Mouse (Mus musculus): ENCODE measurements at regions not wholly inside any gene's neighbourhood (a gene's known extent, or its start where the extent isn't known, plus 50 kb on each side); places are given as distances from the start of the nearest gene placed in this dataset.
A peak's percentile ranks its signal among the peaks of the same experiment; 100 is the strongest.

- H3K27me3 ChIP-seq (replicated peaks) = no peaks in the 10 kb centered on the region
- H3K9ac ChIP-seq = no peak overlapping the region
- no peaks in the 10 kb centered on the region for H3K4me1 ChIP-seq (replicated peaks)
- ATAC-seq = no peak
- no peak overlapping the region for H3K4me3 ChIP-seq (replicated peaks)
- no peak overlapping the region for H3K4me2 ChIP-seq (replicated peaks)
- no peaks in the 10 kb centered on the region for H3K36me3 ChIP-seq
- no peaks in the 10 kb centered on the region for H3K9me3 ChIP-seq
- no peak overlapping the region for H3K27ac ChIP-seq
- WGBS = 49% methylated on average over 8 of the region's 8 CpGs
Measured at GRCm38 (mm10) chr12:7543281-7543981, 434.0 kb upstream of the Apob start.

DNA sequence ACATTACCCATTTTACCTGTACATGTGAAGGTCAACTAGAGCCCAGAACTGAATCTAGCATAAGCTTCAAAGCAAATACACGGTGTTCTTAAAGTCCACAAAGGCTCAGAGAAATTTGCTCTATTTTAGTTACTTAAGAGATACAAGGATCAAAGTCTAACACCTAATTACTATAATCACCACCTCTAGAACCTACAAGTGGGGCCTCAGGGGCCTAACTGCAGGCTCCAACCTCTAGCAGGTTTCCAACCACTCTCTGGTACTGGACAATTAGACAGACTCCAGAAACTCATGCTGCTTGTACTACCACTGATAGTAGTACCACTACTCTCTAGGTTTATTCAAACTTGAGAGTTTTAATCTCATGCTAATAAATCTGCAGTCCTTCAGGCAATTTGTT is 428.7 kb upstream of the Apob start:
- Histone ChIP-seq H3K4me2 (replicated peaks) (no peak overlapping the region), H3K4me3 (replicated peaks) (no peak overlapping the region), H3K27ac (no peak overlapping the region), H3K9ac (no peak overlapping the region), H3K9me3 (no peaks in the 10 kb centered on the region), H3K4me1 (replicated peaks) (no peaks in the 10 kb centered on the region), H3K27me3 (replicated peaks) (no peaks in the 10 kb centered on the region), H3K36me3 (no peaks in the 10 kb centered on the region)
- 62% methylated on average over 1 of the region's 1 CpGs for whole genome bisulfite sequencing
- peak; percentile 89 for ATAC-seq

- no peak overlapping the region for H3K9ac ChIP-seq
- ATAC-seq = no peak
- 78% methylated on average over 1 of the region's 1 CpGs for WGBS
- H3K4me2 ChIP-seq (replicated peaks) = no peak overlapping the region
- no peaks in the 10 kb centered on the region for H3K27me3 ChIP-seq (replicated peaks)
- H3K27ac ChIP-seq = no peak overlapping the region
- H3K4me1 ChIP-seq (replicated peaks) = no peaks in the 10 kb centered on the region
- H3K4me3 ChIP-seq (replicated peaks) = no peak overlapping the region
- H3K9me3 ChIP-seq = no peaks in the 10 kb centered on the region
- H3K36me3 ChIP-seq = no peaks in the 10 kb centered on the region
Measured at GRCm38 (mm10) chr12:7560245-7560644, 417.2 kb upstream of the Apob start.

GRCm38 (mm10) chr12:7576081-7576480 is 401.4 kb upstream of the Apob start:
- Histone ChIP-seq H3K27me3 (replicated peaks) (no peaks in the 10 kb centered on the region), H3K27ac (no peak overlapping the region), H3K36me3 (no peaks in the 10 kb centered on the region), H3K4me3 (replicated peaks) (no peak overlapping the region), H3K9me3 (no peaks in the 10 kb centered on the region), H3K4me1 (replicated peaks) (no peaks in the 10 kb centered on the region), H3K4me2 (replicated peaks) (no peak overlapping the region), H3K9ac (no peak overlapping the region)
- no peak for ATAC-seq
- 87% methylated on average over 2 of the region's 2 CpGs for WGBS

DNA sequence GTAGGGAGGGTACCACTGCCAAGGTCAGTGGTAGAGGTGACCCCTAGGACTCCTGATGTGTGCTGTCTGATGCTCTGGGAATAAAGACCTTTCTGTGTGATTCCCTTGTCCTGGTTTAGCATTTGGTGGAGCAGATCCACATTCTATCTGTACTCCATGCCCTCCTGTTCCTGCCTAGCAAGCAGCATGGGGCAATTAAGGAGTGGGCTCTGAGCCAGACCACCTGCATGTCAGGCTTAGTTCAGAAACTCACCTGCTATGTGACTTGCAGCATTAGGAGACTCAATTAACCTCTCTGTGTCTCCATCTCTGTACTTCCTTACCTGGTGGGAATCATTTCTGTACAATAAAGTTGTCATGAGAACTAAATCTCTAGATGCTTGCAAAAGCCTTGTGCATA is 389.9 kb upstream of the Apob start:
- ATAC-seq = no peak
- Histone ChIP-seq H3K9me3 (no peaks in the 10 kb centered on the region), H3K27ac (no peak overlapping the region), H3K4me3 (replicated peaks) (no peak overlapping the region), H3K4me1 (replicated peaks) (no peaks in the 10 kb centered on the region), H3K4me2 (replicated peaks) (no peak overlapping the region), H3K9ac (no peak overlapping the region), H3K27me3 (replicated peaks) (no peaks in the 10 kb centered on the region), H3K36me3 (no peaks in the 10 kb centered on the region)

DNA sequence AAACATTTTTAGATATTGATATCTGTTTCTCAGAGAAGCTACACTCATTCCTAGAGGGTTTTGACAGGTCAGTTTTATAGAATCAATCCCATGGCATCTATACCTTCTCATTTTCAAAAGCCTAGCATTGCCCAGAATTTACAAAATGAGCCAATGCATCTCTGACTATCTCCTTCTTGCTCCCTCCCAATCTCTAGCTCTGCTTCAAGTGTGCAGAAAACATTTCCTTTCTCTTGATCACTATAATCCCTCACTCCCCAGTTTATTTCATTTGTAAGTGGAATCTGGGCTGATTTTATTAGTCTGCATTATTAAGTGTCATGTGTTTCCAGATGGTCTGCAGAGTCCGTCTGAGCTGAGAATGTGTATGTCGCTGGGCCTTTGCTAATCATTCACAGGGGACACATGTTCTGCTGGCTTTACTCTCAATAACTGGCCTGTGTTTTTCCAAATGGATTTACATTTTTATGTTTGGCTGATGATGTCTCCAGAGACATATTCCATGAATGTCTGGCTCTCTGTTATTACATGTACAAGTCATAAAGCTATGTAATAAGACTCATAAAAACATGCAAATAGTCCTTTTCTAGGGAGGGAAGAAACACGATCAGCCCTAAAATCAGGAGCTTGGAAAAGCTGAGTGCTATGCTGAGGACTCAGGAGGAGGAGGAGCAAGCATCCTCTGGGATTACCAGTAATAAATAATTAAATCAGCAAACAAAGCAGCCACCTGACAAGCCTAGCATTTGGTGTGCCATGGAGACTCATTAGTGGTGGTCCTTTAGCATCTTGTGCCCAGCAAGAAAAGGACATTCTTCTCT is 366.0 kb upstream of the Apob start:
- peak; percentile 53; the same call in 1 of the 2 replicates for ATAC-seq
- Histone ChIP-seq H3K36me3 (no peaks in the 10 kb centered on the region), H3K27ac (no peak overlapping the region), H3K9me3 (no peaks in the 10 kb centered on the region), H3K27me3 (replicated peaks) (no peaks in the 10 kb centered on the region), H3K4me1 (replicated peaks) (no peaks in the 10 kb centered on the region), H3K4me3 (replicated peaks) (no peak overlapping the region), H3K9ac (no peak overlapping the region), H3K4me2 (replicated peaks) (no peak overlapping the region)
- 44% methylated on average over 3 of the region's 3 CpGs for WGBS

DNA sequence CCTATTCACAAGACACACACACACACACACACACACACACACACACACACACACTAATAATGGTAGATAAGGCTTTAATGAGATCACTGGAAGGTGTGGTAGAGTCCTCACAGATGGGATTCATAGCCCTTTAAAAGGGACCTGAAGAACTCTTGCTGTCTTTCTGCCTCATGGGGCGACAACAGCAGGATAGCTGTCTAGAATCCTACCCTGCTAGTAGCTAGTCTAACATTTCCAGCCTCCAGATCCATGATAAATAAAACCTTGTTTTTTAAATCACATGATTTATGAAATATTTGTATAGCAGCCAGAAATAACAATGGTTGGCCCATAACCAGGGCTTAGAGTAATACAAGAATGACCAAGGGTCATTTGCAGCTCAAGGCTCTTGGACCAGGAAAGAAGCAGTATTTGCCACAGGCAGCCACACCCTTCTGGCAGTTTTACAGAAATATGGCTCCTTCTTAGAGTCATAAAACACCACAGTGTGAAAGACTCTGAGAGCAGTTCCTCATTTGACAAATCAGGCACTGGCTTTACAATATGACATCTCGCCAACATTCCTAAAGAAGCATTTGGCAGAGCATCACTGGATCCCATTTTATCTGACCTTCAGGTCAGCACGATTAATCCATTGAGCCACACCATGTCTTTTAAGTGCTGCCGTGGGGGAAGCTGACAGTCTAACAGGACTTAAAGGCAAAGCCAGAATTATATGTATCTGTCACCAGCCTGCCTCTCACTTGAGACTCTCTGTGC is 340.9 kb upstream of the Apob start:
- no peaks in the 10 kb centered on the region for H3K36me3 ChIP-seq
- no peak overlapping the region for H3K27ac ChIP-seq
- no peak overlapping the region for H3K4me3 ChIP-seq (replicated peaks)
- peak; percentile 97 for ATAC-seq
- H3K27me3 ChIP-seq (replicated peaks) = no peaks in the 10 kb centered on the region
- no peaks in the 10 kb centered on the region for H3K4me1 ChIP-seq (replicated peaks)
- 47% methylated on average over 4 of the region's 4 CpGs for WGBS
- no peak overlapping the region for H3K9ac ChIP-seq
- no peak overlapping the region for H3K4me2 ChIP-seq (replicated peaks)
- no peaks in the 10 kb centered on the region for H3K9me3 ChIP-seq

GRCm38 (mm10) chr12:7637629-7638028 is 339.8 kb upstream of the Apob start:
- Histone ChIP-seq H3K9ac (no peak overlapping the region), H3K27me3 (replicated peaks) (no peaks in the 10 kb centered on the region), H3K4me1 (replicated peaks) (no peaks in the 10 kb centered on the region), H3K4me2 (replicated peaks) (no peak overlapping the region), H3K4me3 (replicated peaks) (no peak overlapping the region), H3K9me3 (no peaks in the 10 kb centered on the region), H3K27ac (no peak overlapping the region), H3K36me3 (no peaks in the 10 kb centered on the region)
- WGBS = 63% methylated on average over 4 of the region's 4 CpGs
- no peak for ATAC-seq

DNA sequence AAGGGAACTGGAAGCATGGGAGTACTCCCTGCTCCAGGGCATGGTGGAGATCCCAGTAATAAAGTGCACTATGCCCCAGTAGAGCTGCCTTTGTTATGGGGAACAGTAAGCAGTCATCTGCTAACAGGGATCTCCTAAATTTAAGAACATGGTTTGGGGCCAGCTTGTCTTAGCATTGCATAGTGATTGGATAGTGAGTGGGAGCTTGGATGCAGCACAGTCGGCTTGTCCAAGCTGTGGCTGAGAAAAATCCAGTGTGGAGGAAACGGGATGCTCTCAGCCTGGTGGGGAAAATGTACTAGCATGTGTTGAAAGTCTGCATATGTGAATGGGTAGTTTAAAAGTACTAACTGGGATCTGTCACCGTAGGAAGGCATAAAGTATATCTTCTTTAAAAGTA is 326.6 kb upstream of the Apob start:
- Histone ChIP-seq H3K4me3 (replicated peaks) (no peak overlapping the region), H3K9ac (no peak overlapping the region), H3K27ac (no peak overlapping the region), H3K27me3 (replicated peaks) (no peaks in the 10 kb centered on the region), H3K4me2 (replicated peaks) (no peak overlapping the region), H3K4me1 (replicated peaks) (no peaks in the 10 kb centered on the region), H3K36me3 (no peaks in the 10 kb centered on the region), H3K9me3 (no peaks in the 10 kb centered on the region)
- ATAC-seq = no peak
- WGBS = 79% methylated on average over 3 of the region's 3 CpGs

DNA sequence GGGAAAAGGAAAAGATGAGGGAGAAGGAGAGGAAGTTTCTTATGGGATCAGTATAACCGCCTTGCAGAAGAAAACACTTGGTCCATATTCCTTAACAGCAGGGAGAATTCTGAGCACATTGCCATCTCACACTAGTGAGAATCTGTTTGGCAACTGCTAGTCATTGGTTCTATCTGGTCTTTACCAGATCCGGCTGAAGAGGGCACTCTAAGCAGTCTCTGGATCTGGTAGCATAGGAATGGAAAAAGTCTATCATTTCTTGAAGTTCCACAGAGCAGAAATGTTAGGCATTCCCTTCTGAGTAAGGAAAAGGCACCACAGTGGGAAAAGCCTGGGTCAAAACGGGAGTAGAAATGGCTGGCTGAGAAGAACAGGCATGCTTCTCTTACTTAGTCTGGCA is 315.4 kb upstream of the Apob start:
- H3K9me3 ChIP-seq = no peaks in the 10 kb centered on the region
- 51% methylated on average over 3 of the region's 3 CpGs for WGBS
- H3K4me1 ChIP-seq (replicated peaks) = no peaks in the 10 kb centered on the region
- no peak overlapping the region for H3K9ac ChIP-seq
- H3K4me2 ChIP-seq (replicated peaks) = no peak overlapping the region
- no peak overlapping the region for H3K4me3 ChIP-seq (replicated peaks)
- H3K27ac ChIP-seq = no peak overlapping the region
- no peak for ATAC-seq
- no peaks in the 10 kb centered on the region for H3K27me3 ChIP-seq (replicated peaks)
- no peaks in the 10 kb centered on the region for H3K36me3 ChIP-seq

- Histone ChIP-seq H3K27me3 (replicated peaks) (no peaks in the 10 kb centered on the region), H3K27ac (no peak overlapping the region), H3K9me3 (no peaks in the 10 kb centered on the region), H3K4me2 (replicated peaks) (no peak overlapping the region), H3K4me1 (replicated peaks) (no peaks in the 10 kb centered on the region), H3K4me3 (replicated peaks) (no peak overlapping the region), H3K9ac (no peak overlapping the region), H3K36me3 (no peaks in the 10 kb centered on the region)
- 73% methylated on average over 3 of the region's 3 CpGs for WGBS
- ATAC-seq = no peak
Measured at GRCm38 (mm10) chr12:7670114-7670513, 307.3 kb upstream of the Apob start.

DNA sequence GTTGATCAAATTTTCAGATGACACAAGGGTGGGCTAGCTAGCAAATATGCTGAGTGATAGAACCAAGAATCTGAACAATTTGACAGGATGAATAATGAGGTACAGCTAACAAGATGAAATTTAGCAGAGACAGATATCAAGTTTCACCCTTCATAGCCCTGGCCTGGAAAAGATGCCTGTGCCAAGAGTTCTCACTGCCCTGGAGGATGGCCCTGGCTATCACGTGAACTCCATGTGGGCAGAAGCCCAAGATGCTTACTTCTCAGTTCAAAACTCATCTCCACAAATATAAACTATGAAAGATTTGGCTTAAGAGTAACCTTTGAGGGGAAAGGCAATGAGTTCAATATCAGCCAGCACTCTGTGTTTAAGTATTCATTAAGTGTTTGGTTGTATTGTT is 306.9 kb upstream of the Apob start:
- Histone ChIP-seq H3K36me3 (no peaks in the 10 kb centered on the region), H3K9ac (no peak overlapping the region), H3K9me3 (no peaks in the 10 kb centered on the region), H3K4me1 (replicated peaks) (no peaks in the 10 kb centered on the region), H3K4me2 (replicated peaks) (no peak overlapping the region), H3K27me3 (replicated peaks) (no peaks in the 10 kb centered on the region), H3K4me3 (replicated peaks) (no peak overlapping the region), H3K27ac (no peak overlapping the region)
- no peak for ATAC-seq
- 32% methylated on average over 1 of the region's 1 CpGs for WGBS
